Mouse (Mus musculus): ENCODE data around the gene Brf1.

DNA sequence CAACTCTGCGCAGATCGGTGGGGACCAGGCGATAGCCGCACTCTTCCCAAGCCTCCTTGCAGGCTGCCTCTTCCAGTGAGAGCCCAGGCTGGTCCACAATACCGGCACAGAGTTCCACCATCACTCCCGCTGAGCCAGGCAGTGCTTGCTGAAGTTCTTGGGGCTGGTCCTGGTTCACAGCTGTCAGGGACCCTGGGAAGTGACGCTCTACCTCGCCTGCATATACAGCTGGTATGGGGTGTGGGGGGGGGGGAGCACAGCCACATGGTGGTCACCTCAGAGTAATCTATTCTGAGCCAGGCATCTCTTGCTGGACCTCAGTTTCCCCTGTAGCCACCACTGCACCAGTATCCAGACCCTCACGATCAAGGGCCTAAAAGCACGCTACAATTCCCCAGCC lies 62.1 kb downstream of the Brf1 start:
- TF ChIP-seq CTCF (conservative IDR thresholded peaks at IDR 0.05; ENCODE audit: insufficient read depth, insufficient read length, low read depth, low read length) (no peak), POLR2A (IDR thresholded peaks at IDR 0.05; ENCODE audit: low read depth, low read length) (no peak)

Measured in kidney, adult 2 months (tissue).